Mouse (Mus musculus): Measurements from ENCODE around the gene Tnfrsf1a. TPM values are rescaled to one million over a fixed set of nuclear protein-coding genes. Genes with fewer than 3 reads are reported as not detected.

Tnfrsf1a gene
- polyA plus RNA-seq, 3 experiments from 2014 or later = 23.3 to 28.5 (median 24.7) TPM

DNA sequence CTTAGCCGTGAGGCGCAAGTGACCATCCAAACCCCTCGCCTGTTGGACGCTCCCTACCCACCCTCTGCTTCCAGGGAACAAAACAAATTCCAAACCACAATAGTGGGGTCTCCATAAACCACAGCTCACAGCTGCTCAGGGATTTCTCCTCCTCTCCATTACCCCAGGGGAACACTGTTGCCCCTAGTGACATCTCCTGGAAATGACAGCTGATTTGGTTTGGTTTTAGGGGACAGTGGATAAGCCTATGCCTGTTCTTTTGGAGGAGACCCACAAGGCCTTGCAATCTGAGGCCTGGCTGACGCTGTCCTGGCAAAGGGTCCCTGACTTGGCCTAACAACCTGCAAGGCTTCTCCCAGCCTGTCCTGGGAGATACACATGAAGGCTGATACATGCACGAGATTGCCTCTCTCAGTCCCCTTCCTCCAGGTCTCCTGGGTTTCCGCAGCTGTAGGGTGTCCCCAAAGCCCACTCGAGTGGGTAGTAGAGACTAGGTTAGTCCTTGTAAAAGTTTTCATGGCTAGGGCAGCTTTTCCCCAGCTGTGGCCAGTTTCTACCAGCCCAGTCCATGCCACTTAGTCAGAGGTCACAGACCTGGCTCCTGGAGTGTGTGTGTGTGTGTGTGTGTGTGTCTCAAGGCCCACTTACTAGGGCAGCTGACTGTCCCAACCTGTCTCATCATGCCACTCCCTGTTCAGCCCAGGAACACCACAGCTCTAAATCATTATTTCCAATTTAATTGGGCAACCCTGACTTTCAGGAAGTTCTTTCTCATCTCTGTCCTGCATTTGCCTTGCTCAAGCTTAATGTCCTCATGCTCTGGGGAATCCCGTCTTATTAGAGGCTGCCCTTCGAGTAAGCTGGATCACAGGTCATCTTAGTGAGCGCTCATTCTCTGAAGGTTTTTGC is 36.2 kb downstream of the Tnfrsf1a start:
- no peak for ATAC-seq

DNA sequence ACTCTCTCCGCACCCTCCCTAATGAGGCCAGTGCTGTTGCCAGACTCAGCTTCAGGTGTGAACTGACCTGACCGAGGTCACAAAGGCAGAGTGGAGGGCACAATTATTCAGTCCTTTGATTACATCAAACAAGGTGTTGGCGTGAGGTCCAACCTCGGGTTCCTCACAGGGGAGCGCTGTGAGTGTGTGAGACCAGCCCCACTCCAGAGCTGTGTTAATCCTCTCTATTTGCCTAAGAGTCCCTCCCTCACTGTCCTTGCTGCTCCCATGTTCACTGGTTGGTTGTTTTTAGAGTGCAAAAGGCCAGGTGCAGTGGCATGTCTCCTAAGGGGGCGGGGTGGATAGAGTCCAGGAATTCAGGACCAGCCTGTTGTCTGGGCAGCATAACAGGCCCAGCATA is 36.9 kb downstream of the Tnfrsf1a start:
- no peak for ATAC-seq

DNA sequence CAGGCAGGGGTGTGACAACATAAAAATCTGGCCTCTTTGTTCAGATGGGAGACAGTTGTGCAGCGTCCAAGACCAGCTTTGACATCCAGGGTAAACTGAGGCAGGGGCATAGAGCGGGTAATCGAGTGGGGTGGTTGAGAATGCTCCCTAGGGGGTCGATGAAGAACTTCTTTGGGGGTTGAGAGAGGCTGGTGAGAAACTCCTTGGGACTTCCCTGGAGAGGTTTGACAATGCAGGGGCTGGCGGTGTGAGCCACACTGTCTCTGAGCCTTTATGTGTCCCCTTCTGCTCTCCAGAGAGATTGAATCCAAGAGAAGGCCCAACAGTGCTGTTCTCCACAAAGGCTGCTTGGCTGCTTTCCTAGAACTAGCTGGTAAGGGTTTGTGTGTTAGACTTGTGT is 40.7 kb downstream of the Tnfrsf1a start:
- no peak for ATAC-seq

DNA sequence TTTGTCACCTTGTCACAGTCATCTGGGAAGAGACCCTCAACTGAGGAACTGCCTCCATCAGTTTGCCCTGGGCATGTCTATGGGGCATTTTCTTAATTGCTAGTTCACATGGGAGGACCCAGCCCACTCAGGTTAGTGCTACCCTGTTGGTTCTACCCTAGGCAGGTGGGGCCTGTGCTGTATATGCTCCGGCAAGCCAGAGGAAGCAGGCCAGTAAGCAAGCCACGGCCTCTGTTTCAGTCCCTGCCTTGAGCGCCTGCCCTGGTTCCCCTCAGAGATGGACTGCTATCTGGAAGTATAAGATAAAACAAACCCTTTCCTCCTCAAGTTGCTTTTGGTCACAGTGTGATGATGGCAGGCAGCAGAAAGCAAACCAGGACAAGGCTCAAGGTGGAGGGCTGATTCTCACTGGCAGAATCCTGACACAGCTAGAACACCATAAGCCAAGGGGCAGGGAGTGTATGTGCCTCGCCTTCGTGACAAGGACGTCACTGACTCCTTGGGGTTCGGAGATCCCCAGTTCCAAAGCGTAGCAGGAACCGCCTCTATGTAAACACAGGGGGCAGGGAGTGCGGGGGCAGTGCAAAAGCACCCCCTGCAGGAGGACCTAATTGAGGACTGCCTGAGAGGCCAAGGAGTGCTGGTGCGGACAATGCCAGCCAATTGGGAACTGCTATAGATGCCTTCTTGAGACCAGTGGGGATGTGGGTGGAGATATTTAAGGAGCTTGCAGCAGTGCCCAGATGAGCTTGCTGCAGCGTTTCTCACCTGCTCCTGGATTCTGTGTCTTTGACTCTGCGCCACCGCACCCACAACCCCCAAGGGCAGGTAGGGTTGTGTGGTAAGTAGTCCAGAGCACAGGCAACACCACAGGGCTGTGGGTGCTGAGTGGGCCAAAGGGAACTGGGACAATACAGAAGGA is 56.6 kb downstream of the Tnfrsf1a start:
- ATAC-seq = no peak

DNA sequence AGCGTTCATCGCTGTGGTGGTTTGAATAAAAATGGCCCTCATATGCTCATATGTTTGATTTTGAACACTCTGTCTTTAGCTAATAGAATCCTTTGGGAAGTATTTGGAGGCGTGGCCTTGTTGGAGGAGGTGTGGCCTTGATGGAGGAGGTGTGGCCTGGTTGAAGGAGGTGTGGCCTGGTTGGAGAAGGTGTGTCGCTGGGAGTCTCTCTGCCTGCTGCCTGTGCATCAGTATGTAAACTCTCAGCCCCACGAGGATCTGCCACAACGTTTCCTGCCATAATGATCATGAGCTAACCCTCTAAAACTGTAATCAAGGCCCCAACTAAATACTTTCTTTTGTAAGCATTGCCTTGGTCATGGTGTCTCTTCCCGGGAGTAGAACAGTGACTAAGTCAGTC is 58.1 kb downstream of the Tnfrsf1a start:
- no peak for ATAC-seq

DNA sequence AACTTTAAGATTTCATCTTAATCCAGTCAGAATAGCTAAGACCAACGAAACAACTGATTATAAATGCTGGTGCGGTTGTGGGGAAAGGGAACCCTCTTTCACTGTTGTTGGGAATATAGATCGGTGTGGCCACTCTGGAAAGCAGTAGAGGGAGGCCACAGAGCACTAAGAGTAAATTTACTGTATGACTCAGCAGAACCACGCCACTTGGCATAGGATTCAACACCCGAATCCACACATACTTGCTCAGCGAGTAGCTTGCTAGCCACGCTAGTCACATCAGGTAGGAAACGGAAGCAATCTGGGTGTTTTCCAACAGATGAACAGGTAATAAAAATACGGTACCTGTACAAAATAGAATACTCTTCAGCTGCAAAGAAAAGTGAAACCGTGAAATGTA is 58.5 kb downstream of the Tnfrsf1a start:
- ATAC-seq = no peak

DNA sequence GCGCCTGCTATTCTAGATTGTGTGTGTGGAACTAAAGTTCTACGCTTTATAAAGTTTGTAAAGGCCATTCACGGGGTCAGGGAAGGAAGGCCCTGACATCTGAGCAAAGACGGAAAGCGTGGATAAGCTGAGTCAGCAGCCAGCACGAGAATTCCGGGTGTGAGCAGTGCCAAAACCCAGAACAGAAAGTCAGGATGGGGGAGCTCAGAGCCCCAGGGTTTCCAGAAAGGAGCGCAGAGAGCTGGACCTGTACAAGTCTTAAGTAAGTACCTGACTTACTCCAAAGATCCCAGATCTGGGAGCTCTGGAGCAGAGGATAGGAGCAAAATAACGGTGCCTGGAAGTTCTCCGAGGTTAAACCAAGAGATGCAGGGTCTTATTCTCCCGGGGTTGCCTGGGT is 61.4 kb downstream of the Tnfrsf1a start:
- no peak for ATAC-seq

DNA sequence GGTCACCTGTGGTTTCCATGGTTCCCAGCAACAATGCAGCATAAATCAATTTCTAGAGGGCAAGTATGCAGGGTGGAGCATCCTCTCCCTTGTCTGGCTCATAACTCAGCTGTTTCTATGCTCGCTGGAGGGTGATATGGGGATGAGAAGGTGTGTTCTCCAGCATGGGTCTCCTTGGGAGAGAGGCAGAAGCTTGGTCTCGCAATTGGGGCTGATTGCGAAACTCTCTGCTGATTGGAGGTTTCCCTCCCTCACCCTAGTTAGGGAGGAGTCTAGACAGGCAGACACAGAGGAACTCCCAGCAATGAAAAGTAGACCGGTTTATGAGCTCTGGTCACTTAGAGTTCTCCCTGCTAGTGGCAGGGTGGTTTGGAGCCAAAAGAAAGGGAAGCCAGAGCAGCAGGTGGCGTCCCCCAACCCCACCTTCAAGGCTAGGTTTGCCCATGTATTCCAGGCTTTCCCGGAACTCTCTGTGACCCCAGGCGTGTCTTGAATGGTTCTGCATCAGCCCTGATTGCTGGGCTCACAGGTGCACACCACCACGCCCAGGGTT is 61.9 kb downstream of the Tnfrsf1a start:
- no peak for ATAC-seq

DNA sequence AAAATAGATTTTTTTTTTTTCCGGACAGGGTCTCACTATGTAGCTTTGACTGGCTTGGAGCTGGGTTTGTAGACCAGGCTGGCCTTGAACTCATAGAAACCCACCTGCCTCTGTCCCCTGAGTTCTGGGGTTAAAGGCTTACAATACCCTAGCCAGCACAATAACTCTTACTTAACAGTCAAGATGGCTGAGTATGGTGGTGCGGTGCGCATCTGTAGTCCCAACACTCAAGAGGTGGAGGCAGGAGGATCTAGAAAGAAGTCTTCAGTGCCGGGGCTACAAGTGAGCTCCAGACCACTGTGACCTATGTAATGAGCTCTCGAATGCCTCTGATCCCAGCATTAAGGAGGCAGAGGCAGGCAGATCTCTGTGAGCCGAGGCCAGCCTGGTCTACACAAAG is 62.5 kb downstream of the Tnfrsf1a start:
- no peak for ATAC-seq

Other genes starting within 250 kb of the Tnfrsf1a start
- gene Nop2, start 217.5 kb upstream of the Tnfrsf1a start, polyA plus RNA-seq (2017; shearing (Covaris generic)) = 10 to 100 TPM; 32.7 to 50.7 (median 48.1) TPM
- gene Iffo1, start 204.1 kb upstream of the Tnfrsf1a start, polyA plus RNA-seq (2017; shearing (Covaris generic)) = 10 to 100 TPM in 1 of 3 experiments, 1 to 10 TPM in 2; 6.9 to 12.4 (median 9.8) TPM
- 100 to 1,000 TPM; 217 to 463 (median 365) TPM for gene Gapdh, start 182.9 kb upstream of the Tnfrsf1a start, polyA plus RNA-seq (2017; shearing (Covaris generic))
- 10 to 100 TPM; 25.4 to 88.8 (median 51.2) TPM for gene Ncapd2, start 157.7 kb upstream of the Tnfrsf1a start, polyA plus RNA-seq (2017; shearing (Covaris generic))
- gene Mrpl51, start 157.6 kb upstream of the Tnfrsf1a start, polyA plus RNA-seq (2017; shearing (Covaris generic)) = 100 to 1,000 TPM in 1 of 3 experiments, 10 to 100 TPM in 2; 65.3 to 102 (median 74.3) TPM
- gene Vamp1, start 133.8 kb upstream of the Tnfrsf1a start, polyA plus RNA-seq (2017; shearing (Covaris generic)) = 10 to 100 TPM in 2 of 3 experiments, 1 to 10 TPM in 1; 9.8 to 20.8 (median 18.2) TPM
- 10 to 100 TPM; 79.6 to 89.3 (median 88.6) TPM for gene Tapbpl, start 117.5 kb upstream of the Tnfrsf1a start, polyA plus RNA-seq (2017; shearing (Covaris generic))
- gene Cd27, start 112.4 kb upstream of the Tnfrsf1a start, polyA plus RNA-seq (2017; shearing (Covaris generic)) = 100 to 1,000 TPM; 258 to 621 (median 560) TPM
- gene Tuba3a, start 63.3 kb upstream of the Tnfrsf1a start, polyA plus RNA-seq (2017; shearing (Covaris generic)) = 1 to 10 TPM in 2 of 3 experiments, under 1 TPM in 1; 0.70 to 2.7 (median 2.6) TPM
- under 1 TPM in 2 of 3 experiments, not detected in 1; 0.21 to 0.23 TPM for gene Ltbr, start 35.5 kb upstream of the Tnfrsf1a start, polyA plus RNA-seq (2017; shearing (Covaris generic))
- not detected for gene Scnn1a, start 28.7 kb upstream of the Tnfrsf1a start, polyA plus RNA-seq (2017; shearing (Covaris generic))
- not detected for gene Plekhg6, start 31.4 kb downstream of the Tnfrsf1a start, polyA plus RNA-seq (2017; shearing (Covaris generic))
- 100 to 1,000 TPM; 101 to 147 (median 147) TPM for gene Cd9, start 145.4 kb downstream of the Tnfrsf1a start, polyA plus RNA-seq (2017; shearing (Covaris generic))
- gene Vwf, start 197.4 kb downstream of the Tnfrsf1a start, polyA plus RNA-seq (2017; shearing (Covaris generic)) = under 1 TPM in 1 of 3 experiments, not detected in 2; 0.17 TPM